Mouse (Mus musculus): Measurements from ENCODE around the gene Cracr2b. TPM values are rescaled to one million over a fixed set of nuclear protein-coding genes. Genes with fewer than 3 reads are reported as not detected.
A peak's percentile ranks its signal among the peaks of the same experiment; 100 is the strongest.

The Cracr2b gene
- polyA plus RNA-seq, 1 experiment from 2014 or later, result 13.1 TPM

- H3K36me3 ChIP-seq (ENCODE audit: control insufficient read depth, insufficient read depth, low read length), result peaks cover 14% of the 10 kb centered on the region
- H3K27ac ChIP-seq (ENCODE audit: low read depth, low read length), result peak overlapping the region; percentile 95
- H3K4me1 ChIP-seq (ENCODE audit: control insufficient read depth, insufficient read depth, low read length), result peaks cover 45% of the 10 kb centered on the region
Observed at GRCm38 (mm10) chr7:141476226-141476980, 15.5 kb downstream of the Cracr2b start.

GRCm38 (mm10) chr7:141476981-141477370, 16.1 kb downstream of the Cracr2b start:
- 15% methylated on average over 7 of the region's 7 CpGs for WGBS
- peak overlapping the region; percentile 85 for H3K4me3 ChIP-seq (ENCODE audit: low read length)
- peak overlapping the region; percentile 25 for H3K9ac ChIP-seq (ENCODE audit: low read depth, low read length)
- H3K27ac ChIP-seq (ENCODE audit: low read depth, low read length), result peak overlapping the region; percentile 95
- H3K9me3 ChIP-seq (ENCODE audit: control insufficient read depth, low read length), result no peaks in the 10 kb centered on the region
- peak overlapping the region; percentile 90 for H3K4me2 ChIP-seq (replicated peaks; ENCODE audit: low read depth, low read length)
- no peak for ATAC-seq (ENCODE audit: low FRiP score, low TSS enrichment)
- no peaks in the 10 kb centered on the region for H3K27me3 ChIP-seq (ENCODE audit: control insufficient read depth, insufficient read depth, low read length)
- peaks cover 50% of the 10 kb centered on the region for H3K4me1 ChIP-seq (ENCODE audit: control insufficient read depth, insufficient read depth, low read length)
- H3K36me3 ChIP-seq (ENCODE audit: control insufficient read depth, insufficient read depth, low read length), result peaks cover 9% of the 10 kb centered on the region

More at GRCm38 (mm10) chr7:141476226-141476980, 15.5 kb downstream of the Cracr2b start:
- peak overlapping the region; percentile 87 for H3K9ac ChIP-seq (ENCODE audit: low read depth, low read length)
- ATAC-seq (ENCODE audit: low FRiP score, low TSS enrichment), result peak; percentile 70
- peak overlapping the region; percentile 90 for H3K4me2 ChIP-seq (replicated peaks; ENCODE audit: low read depth, low read length)
- WGBS, result 3% methylated on average over 10 of the region's 17 CpGs
- no peaks in the 10 kb centered on the region for H3K9me3 ChIP-seq (ENCODE audit: control insufficient read depth, low read length)
- H3K27me3 ChIP-seq (ENCODE audit: control insufficient read depth, insufficient read depth, low read length), result no peaks in the 10 kb centered on the region
- peak overlapping the region; percentile 85 for H3K4me3 ChIP-seq (ENCODE audit: low read length)

GRCm38 (mm10) chr7:141477578-141478269, 16.8 kb downstream of the Cracr2b start:
- ATAC-seq (ENCODE audit: low FRiP score, low TSS enrichment), result no peak
- H3K4me1 ChIP-seq (ENCODE audit: control insufficient read depth, insufficient read depth, low read length), result peaks cover 55% of the 10 kb centered on the region
- H3K27me3 ChIP-seq (ENCODE audit: control insufficient read depth, insufficient read depth, low read length), result no peaks in the 10 kb centered on the region
- WGBS, result 37% methylated on average over 4 of the region's 4 CpGs
- H3K9ac ChIP-seq (ENCODE audit: low read depth, low read length), result peak overlapping the region; percentile 40
- H3K36me3 ChIP-seq (ENCODE audit: control insufficient read depth, insufficient read depth, low read length), result peaks cover 2% of the 10 kb centered on the region; the same call in 1 of the 2 replicates
- peak overlapping the region; percentile 90 for H3K4me2 ChIP-seq (replicated peaks; ENCODE audit: low read depth, low read length)
- H3K27ac ChIP-seq (ENCODE audit: low read depth, low read length), result peak overlapping the region; percentile 95; the same call in 1 of the 2 replicates
- no peak overlapping the region; the same call in 1 of the 2 replicates for H3K4me3 ChIP-seq (ENCODE audit: low read length)
- H3K9me3 ChIP-seq (ENCODE audit: control insufficient read depth, low read length), result no peaks in the 10 kb centered on the region

GRCm38 (mm10) chr7:141478270-141478748, 17.4 kb downstream of the Cracr2b start:
- Histone ChIP-seq H3K36me3 (ENCODE audit: control insufficient read depth, insufficient read depth, low read length) (no peaks in the 10 kb centered on the region), H3K4me3 (ENCODE audit: low read length) (no peak overlapping the region), H3K27me3 (ENCODE audit: control insufficient read depth, insufficient read depth, low read length) (no peaks in the 10 kb centered on the region), H3K4me1 (ENCODE audit: control insufficient read depth, insufficient read depth, low read length) (peaks cover 56% of the 10 kb centered on the region), H3K9ac (ENCODE audit: low read depth, low read length) (peak overlapping the region; percentile 40; the same call in 1 of the 2 replicates), H3K27ac (ENCODE audit: low read depth, low read length) (peak overlapping the region; percentile 95; the same call in 1 of the 2 replicates), H3K9me3 (ENCODE audit: control insufficient read depth, low read length) (no peaks in the 10 kb centered on the region), H3K4me2 (replicated peaks; ENCODE audit: low read depth, low read length) (peak overlapping the region; percentile 90)
- no peak for ATAC-seq (ENCODE audit: low FRiP score, low TSS enrichment)
- WGBS, result 63% methylated on average over 5 of the region's 5 CpGs

GRCm38 (mm10) chr7:141480842-141481497, 20.1 kb downstream of the Cracr2b start:
- ATAC-seq (ENCODE audit: low FRiP score, low TSS enrichment), result peak; percentile 34
- H3K27me3 ChIP-seq (ENCODE audit: control insufficient read depth, insufficient read depth, low read length), result no peaks in the 10 kb centered on the region
- peak overlapping the region; percentile 52; the same call in 1 of the 2 replicates for H3K9ac ChIP-seq (ENCODE audit: low read depth, low read length)
- peak overlapping the region; percentile 73 for H3K4me2 ChIP-seq (replicated peaks; ENCODE audit: low read depth, low read length)
- H3K27ac ChIP-seq (ENCODE audit: low read depth, low read length), result no peak overlapping the region
- peak overlapping the region; percentile 45 for H3K4me3 ChIP-seq (ENCODE audit: low read length)
- peaks cover 47% of the 10 kb centered on the region for H3K4me1 ChIP-seq (ENCODE audit: control insufficient read depth, insufficient read depth, low read length)
- H3K36me3 ChIP-seq (ENCODE audit: control insufficient read depth, insufficient read depth, low read length), result no peaks in the 10 kb centered on the region
- WGBS, result 8% methylated on average over 10 of the region's 10 CpGs
- H3K9me3 ChIP-seq (ENCODE audit: control insufficient read depth, low read length), result no peaks in the 10 kb centered on the region

GRCm38 (mm10) chr7:141481498-141482401, 20.9 kb downstream of the Cracr2b start:
- no peaks in the 10 kb centered on the region for H3K27me3 ChIP-seq (ENCODE audit: control insufficient read depth, insufficient read depth, low read length)
- no peaks in the 10 kb centered on the region for H3K36me3 ChIP-seq (ENCODE audit: control insufficient read depth, insufficient read depth, low read length)
- H3K27ac ChIP-seq (ENCODE audit: low read depth, low read length), result no peak overlapping the region
- peak overlapping the region; percentile 73 for H3K4me2 ChIP-seq (replicated peaks; ENCODE audit: low read depth, low read length)
- WGBS, result under 1% methylated on average over 77 of the region's 81 CpGs
- H3K9ac ChIP-seq (ENCODE audit: low read depth, low read length), result peak overlapping the region; percentile 52
- H3K4me3 ChIP-seq (ENCODE audit: low read length), result peak overlapping the region; percentile 45
- ATAC-seq (ENCODE audit: low FRiP score, low TSS enrichment), result peak; percentile 16
- H3K4me1 ChIP-seq (ENCODE audit: control insufficient read depth, insufficient read depth, low read length), result peaks cover 40% of the 10 kb centered on the region
- no peaks in the 10 kb centered on the region for H3K9me3 ChIP-seq (ENCODE audit: control insufficient read depth, low read length)

GRCm38 (mm10) chr7:141482531-141483024, 21.7 kb downstream of the Cracr2b start:
- 9% methylated on average over 11 of the region's 11 CpGs for WGBS
- Histone ChIP-seq H3K9ac (ENCODE audit: low read depth, low read length) (peak overlapping the region; percentile 52), H3K27me3 (ENCODE audit: control insufficient read depth, insufficient read depth, low read length) (no peaks in the 10 kb centered on the region), H3K27ac (ENCODE audit: low read depth, low read length) (no peak overlapping the region), H3K36me3 (ENCODE audit: control insufficient read depth, insufficient read depth, low read length) (no peaks in the 10 kb centered on the region), H3K4me2 (replicated peaks; ENCODE audit: low read depth, low read length) (peak overlapping the region; percentile 73), H3K9me3 (ENCODE audit: control insufficient read depth, low read length) (no peaks in the 10 kb centered on the region), H3K4me3 (ENCODE audit: low read length) (peak overlapping the region; percentile 45), H3K4me1 (ENCODE audit: control insufficient read depth, insufficient read depth, low read length) (peaks cover 32% of the 10 kb centered on the region)
- no peak; the same call in 1 of the 2 replicates for ATAC-seq (ENCODE audit: low FRiP score, low TSS enrichment)

Measured in kidney, embryonic 14.5 days (tissue).